Mouse (Mus musculus) hindbrain, embryonic 12.5 days (tissue): ENCODE results near the gene 6430550D23Rik. TPM values are rescaled to one million over a fixed set of nuclear protein-coding genes. Genes with fewer than 3 reads are reported as not detected.
A peak's percentile ranks its signal among the peaks of the same experiment; 100 is the strongest.

ENCODE experiments used
- ATAC-seq: fragments of 200-750 bp; cut with Nextera tagmentation; 2 replicates; pipeline ENCODE4 v1.8.0; 2017; ENCODE audit warnings: moderate TSS enrichment; ENCODE audit not compliant: low FRiP score
- H3K27ac ChIP-seq: fragments of 300-500 bp; sonication (generic); 2 replicates; pipeline ENCODE4 v1.5.1; 2016; ENCODE audit warnings: mild to moderate bottlenecking
- H3K27me3 ChIP-seq: fragments of 300-500 bp; sonication (generic); 2 replicates; pipeline ENCODE4 v1.6.1; 2016; ENCODE audit warnings: mild to moderate bottlenecking
- H3K36me3 ChIP-seq: fragments of 300-500 bp; sonication (generic); 2 replicates; pipeline ENCODE4 v1.6.1; 2016; ENCODE audit warnings: mild to moderate bottlenecking
- H3K4me1 ChIP-seq: fragments of 300-500 bp; sonication (generic); 2 replicates; pipeline ENCODE4 v1.6.1; 2016
- H3K4me2 ChIP-seq: fragments of 300-500 bp; sonication (generic); replicated peaks from 2 replicates; pipeline ENCODE4 v1.6.1; 2016; ENCODE audit warnings: mild to moderate bottlenecking
- H3K4me3 ChIP-seq: fragments of 300-500 bp; sonication (generic); 2 replicates; pipeline ENCODE4 v1.5.1; 2016; ENCODE audit warnings: mild to moderate bottlenecking
- H3K9ac ChIP-seq: fragments of 300-500 bp; sonication (generic); 2 replicates; pipeline ENCODE4 v1.6.1; 2016; ENCODE audit warnings: mild to moderate bottlenecking, moderate library complexity
- H3K9me3 ChIP-seq: fragments of 300-500 bp; sonication (generic); replicated peaks from 2 replicates; pipeline ENCODE4 v1.6.1; 2016; ENCODE audit warnings: mild to moderate bottlenecking
- WGBS: fragments of 180-500 bp; shearing (Covaris S2); methylation state at CpG from one replicate; pipeline ENCODE4 v1.1.7; 2016; 5-methylcytosine and 5-hydroxymethylcytosine counted together
- polyA plus RNA-seq: library from polyadenylated mRNA; unstranded; fragments of >200 nt; fragmentation: Nextera tagmentation; extraction: Ambion mirVana; gene quantifications from 2 replicates; pipeline ENCODE4 v1.2.1, GENCODE M21; 2016

The 6430550D23Rik gene
- polyA plus RNA-seq, 1 experiment from 2014 or later = 1.7 TPM

DNA sequence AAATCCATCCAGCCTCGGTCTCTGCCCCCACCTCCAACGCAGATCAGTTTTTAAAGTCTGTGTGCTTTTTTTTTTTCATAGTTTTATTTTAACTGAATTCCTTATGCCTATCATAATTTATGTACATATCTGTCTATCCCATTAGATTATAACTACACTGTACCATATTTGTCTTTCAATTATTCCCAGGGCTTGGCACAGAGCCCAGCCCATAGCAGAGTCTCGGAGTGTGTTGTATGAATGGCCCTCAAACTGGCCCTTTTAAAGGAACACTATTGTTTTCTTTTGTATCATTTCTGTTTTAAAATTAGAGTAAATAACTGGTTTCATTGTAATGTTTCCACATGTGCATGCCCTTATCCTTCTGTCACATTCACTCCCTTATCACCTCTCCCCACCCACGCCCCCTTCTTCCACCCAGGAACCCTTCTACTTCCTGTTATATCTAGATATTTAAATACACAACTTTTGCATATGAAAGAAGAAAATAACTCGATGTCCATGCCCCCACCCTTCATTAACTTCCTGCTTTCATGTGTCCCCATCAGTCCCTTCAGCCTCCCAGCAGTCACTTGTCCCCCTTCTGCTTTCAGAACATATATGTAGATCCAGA, 60.3 kb downstream of the 6430550D23Rik start:
- WGBS = 68% methylated on average over 5 of the region's 5 CpGs
- Histone ChIP-seq H3K36me3 (no peaks in the 10 kb centered on the region), H3K4me2 (no peak overlapping the region), H3K9ac (no peak overlapping the region), H3K4me3 (no peak overlapping the region), H3K27me3 (0 out of 2 replicates have a peak, but pooled peaks cover 11% of the 10 kb centered on the region), H3K27ac (no peak overlapping the region), H3K9me3 (no peaks in the 10 kb centered on the region), H3K4me1 (peaks cover 50% of the 10 kb centered on the region)
- no peak for ATAC-seq

DNA sequence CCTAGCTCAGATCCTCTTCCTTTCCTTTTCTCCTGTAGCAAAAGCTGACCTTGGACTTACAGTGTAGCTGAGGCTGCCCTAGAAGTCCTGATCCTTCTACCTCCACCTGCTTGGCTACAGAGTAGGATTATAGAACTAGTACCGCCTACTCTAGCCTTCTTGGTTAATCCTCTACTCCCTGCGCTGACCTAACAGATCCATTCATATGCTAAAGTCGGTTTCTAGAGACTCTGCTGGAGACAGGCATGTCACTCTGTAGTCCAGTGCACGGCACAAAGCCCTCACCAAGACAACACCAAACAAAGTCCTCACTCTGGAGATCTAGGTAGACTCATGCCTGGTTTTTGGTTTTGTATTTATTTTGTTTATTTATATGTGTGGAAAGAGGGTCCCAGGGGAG, 61.3 kb downstream of the 6430550D23Rik start:
- H3K4me3 ChIP-seq = no peak overlapping the region
- no peak overlapping the region for H3K27ac ChIP-seq
- no peak overlapping the region for H3K9ac ChIP-seq
- H3K36me3 ChIP-seq = no peaks in the 10 kb centered on the region
- H3K4me2 ChIP-seq = no peak overlapping the region
- no peak for ATAC-seq
- H3K9me3 ChIP-seq = no peaks in the 10 kb centered on the region
- H3K4me1 ChIP-seq = peaks cover 50% of the 10 kb centered on the region
- H3K27me3 ChIP-seq = 0 out of 2 replicates have a peak, but pooled peaks cover 8% of the 10 kb centered on the region
- WGBS = 7% methylated on average over 4 of the region's 4 CpGs

DNA sequence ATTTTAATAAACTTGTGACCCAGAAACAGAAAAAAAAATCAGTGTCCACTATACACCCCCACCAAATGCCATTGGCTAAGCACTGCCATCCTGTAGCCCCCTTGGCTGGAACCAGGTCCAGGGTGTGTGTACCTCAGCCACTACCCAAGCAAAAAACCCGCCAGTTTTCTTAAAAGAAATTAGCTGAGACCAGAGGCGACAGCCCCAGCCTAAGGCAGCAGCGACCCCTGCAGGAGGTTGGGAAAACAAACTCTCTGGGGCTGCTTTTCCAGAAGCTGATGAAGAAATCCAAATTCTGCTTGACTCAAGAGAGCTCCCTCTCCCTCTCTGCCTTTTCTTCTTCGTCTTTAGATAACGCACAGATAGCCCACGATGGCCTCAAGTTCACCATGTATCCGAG, 61.7 kb downstream of the 6430550D23Rik start:
- no peak overlapping the region for H3K27ac ChIP-seq
- no peak for ATAC-seq
- WGBS = 0% methylated on average over 7 of the region's 7 CpGs
- H3K9me3 ChIP-seq = no peaks in the 10 kb centered on the region
- H3K36me3 ChIP-seq = no peaks in the 10 kb centered on the region
- H3K4me3 ChIP-seq = no peak overlapping the region
- H3K4me2 ChIP-seq = no peak overlapping the region
- H3K4me1 ChIP-seq = peaks cover 50% of the 10 kb centered on the region
- 0 out of 2 replicates have a peak, but pooled peaks cover 8% of the 10 kb centered on the region for H3K27me3 ChIP-seq
- H3K9ac ChIP-seq = no peak overlapping the region

DNA sequence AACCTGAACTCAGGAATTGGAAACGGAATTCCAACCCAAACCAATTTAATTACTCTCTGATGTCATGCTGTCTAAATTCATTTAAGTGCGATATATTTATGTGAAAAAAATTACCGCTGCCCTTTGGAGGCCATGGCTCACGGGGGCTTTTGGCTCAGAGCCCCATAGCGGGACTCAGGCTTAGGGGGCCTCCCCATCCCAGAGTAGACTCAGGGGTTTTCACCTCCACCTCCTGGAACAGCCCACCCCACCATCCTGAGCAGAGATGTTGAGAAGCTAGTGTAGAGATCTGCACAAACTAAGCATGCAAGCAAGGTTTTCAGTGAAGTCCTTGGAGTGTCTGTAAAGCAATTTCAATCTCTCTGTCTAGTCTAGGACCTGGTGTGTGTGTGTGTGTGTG, 62.2 kb downstream of the 6430550D23Rik start:
- H3K27ac ChIP-seq = no peak overlapping the region
- no peak overlapping the region for H3K4me2 ChIP-seq
- H3K9ac ChIP-seq = no peak overlapping the region
- no peak overlapping the region for H3K4me3 ChIP-seq
- no peaks in the 10 kb centered on the region for H3K9me3 ChIP-seq
- peaks cover 50% of the 10 kb centered on the region for H3K4me1 ChIP-seq
- 72% methylated on average over 5 of the region's 5 CpGs for WGBS
- no peaks in the 10 kb centered on the region for H3K36me3 ChIP-seq
- H3K27me3 ChIP-seq = 0 out of 2 replicates have a peak, but pooled peaks cover 8% of the 10 kb centered on the region
- ATAC-seq = no peak

DNA sequence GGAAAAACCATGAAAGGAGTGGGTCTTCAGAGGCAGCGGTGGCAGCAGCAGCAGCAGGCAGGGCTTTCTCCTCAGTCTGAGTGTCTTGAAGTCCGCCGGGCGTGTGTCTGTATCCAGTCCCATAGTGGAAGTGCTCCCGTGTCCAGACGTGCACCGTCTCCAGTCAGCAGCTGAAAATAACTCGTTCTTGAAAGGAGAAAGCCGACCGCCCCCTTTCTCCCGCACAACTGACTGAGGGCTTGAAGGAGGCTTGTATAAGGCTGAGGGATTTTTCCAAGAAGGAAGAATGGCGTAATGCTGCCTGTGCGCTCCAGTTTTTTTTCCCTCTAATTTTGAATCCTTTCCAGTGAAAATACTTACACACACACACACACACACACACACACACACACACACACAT, 62.7 kb downstream of the 6430550D23Rik start, which contains the start of gene Gdf5:
Gene Gdf5, minus strand, starts transcription at position 244 of the 400 bp plus-strand sequence.
- Histone ChIP-seq H3K9ac (peak within 1 kb of the TSS; percentile 35; the same call in 1 of the 2 replicates), H3K27ac (no peak within 1 kb of the TSS; the same call in 1 of the 2 replicates), H3K4me1 (peaks cover 48% of the 10 kb centered on the region), H3K9me3 (no peaks in the 10 kb centered on the region), H3K4me3 (no peak within 1 kb of the TSS), H3K36me3 (no peaks in the 10 kb centered on the region), H3K27me3 (0 out of 2 replicates have a peak, but pooled peaks cover 8% of the 10 kb centered on the region), H3K4me2 (peak within 1 kb of the TSS; percentile 32; the same call in 1 of the 2 replicates)
- WGBS = 51% methylated on average over 13 of the region's 13 CpGs
- no peak for ATAC-seq

DNA sequence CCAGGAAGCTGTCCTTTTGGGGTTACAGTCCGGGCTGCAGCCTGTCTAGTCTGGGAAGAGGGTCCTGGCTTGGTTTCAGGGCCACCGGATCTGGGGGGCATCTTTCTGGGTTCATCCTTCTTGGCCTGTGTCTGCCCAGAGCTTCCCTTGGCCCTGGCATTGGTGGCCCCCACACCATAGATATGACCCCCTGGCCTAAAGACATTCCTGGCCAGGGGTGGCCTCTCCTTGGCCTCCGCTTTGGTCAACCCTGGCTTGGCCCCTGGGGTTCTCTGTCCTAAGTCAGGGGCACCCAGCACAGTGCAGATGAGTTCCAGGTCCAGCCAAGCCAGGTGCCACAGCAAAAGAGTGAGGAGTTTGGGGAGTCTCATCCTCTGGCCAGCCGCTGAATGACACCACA, 63.1 kb downstream of the 6430550D23Rik start:
- 0 out of 2 replicates have a peak, but pooled peaks cover 8% of the 10 kb centered on the region for H3K27me3 ChIP-seq
- H3K9me3 ChIP-seq = no peaks in the 10 kb centered on the region
- ATAC-seq = no peak
- no peak overlapping the region; the same call in 1 of the 2 replicates for H3K27ac ChIP-seq
- peak overlapping the region; percentile 13; the same call in 1 of the 2 replicates for H3K4me2 ChIP-seq
- H3K36me3 ChIP-seq = no peaks in the 10 kb centered on the region
- peak overlapping the region; percentile 35; the same call in 1 of the 2 replicates for H3K9ac ChIP-seq
- 77% methylated on average over 4 of the region's 4 CpGs for WGBS
- peaks cover 43% of the 10 kb centered on the region for H3K4me1 ChIP-seq
- no peak overlapping the region for H3K4me3 ChIP-seq

DNA sequence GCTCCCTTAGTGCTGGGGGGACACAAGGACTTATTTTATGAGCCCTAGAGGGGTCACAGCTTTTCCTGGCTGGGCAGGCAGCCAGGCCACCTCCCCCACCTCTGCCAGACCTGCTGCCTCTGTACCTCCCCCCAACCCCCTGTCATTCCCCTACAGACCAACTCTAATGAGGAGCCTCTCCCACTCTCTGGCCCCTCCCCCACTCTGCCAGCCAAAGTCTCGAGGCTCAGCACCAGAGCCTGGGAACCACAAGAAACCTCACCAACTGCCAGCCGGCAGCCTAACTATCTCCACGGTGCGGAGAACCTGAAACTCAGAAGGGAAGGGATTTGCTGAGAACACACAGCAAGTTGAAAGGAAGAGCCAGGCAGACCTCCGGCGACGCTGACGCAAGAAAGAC, 64.3 kb downstream of the 6430550D23Rik start:
- H3K4me3 ChIP-seq = 0 out of 2 replicates have a peak overlapping the region, but pooled peaks have one; percentile 11
- under 1% methylated on average over 8 of the region's 8 CpGs for WGBS
- no peak for ATAC-seq

DNA sequence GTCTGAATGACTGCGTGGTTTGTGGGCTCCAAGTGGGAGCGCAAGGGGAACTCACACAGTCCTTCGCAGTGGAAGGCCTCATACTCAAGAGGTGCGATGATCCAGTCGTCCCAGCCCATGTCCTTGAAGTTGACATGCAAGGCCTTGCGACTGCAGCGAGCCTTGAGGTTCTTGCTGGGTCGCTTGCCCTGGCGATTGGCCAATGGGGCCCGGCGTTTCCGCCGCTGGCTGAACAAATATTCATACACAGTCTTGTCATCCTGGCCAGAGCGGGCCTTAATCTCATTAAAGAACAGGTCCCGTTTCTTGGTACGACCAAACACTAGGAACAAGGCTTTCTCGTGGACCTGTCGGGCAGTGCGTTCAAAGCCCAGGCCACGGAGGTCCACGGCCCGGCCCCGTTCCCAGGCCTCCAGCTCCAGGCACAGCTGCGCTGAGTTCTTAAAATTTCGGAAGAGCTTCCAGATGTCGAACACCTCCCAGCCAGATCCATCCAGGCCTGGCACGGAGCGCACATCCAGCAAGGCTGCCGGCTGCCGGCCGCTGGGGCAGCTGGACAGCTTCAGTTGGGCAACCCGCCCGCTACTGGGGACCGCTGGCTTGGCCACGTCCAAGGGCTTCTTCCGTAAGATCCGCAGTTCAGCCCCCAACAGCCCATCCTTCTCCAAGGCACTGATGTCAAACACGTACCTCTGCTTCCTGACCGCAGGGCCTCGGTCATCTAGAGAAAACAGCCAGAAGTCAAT, 65.9 kb downstream of the 6430550D23Rik start:
- no peak overlapping the region; the same call in 1 of the 2 replicates for H3K4me2 ChIP-seq
- no peak for ATAC-seq
- 0 out of 2 replicates have a peak, but pooled peaks cover 8% of the 10 kb centered on the region for H3K27me3 ChIP-seq
- H3K27ac ChIP-seq = no peak overlapping the region
- no peaks in the 10 kb centered on the region for H3K36me3 ChIP-seq
- peaks cover 34% of the 10 kb centered on the region for H3K4me1 ChIP-seq
- 88% methylated on average over 40 of the region's 40 CpGs for WGBS
- H3K9ac ChIP-seq = no peak overlapping the region
- H3K4me3 ChIP-seq = no peak overlapping the region
- H3K9me3 ChIP-seq = no peaks in the 10 kb centered on the region

More for the DNA sequence above, 64.3 kb downstream of the 6430550D23Rik start:
- no peaks in the 10 kb centered on the region for H3K9me3 ChIP-seq
- no peaks in the 10 kb centered on the region for H3K36me3 ChIP-seq
- H3K4me1 ChIP-seq = peaks cover 36% of the 10 kb centered on the region
- no peak overlapping the region; the same call in 1 of the 2 replicates for H3K9ac ChIP-seq
- H3K27ac ChIP-seq = no peak overlapping the region
- H3K27me3 ChIP-seq = 0 out of 2 replicates have a peak, but pooled peaks cover 8% of the 10 kb centered on the region
- peak overlapping the region; percentile 32 for H3K4me2 ChIP-seq

DNA sequence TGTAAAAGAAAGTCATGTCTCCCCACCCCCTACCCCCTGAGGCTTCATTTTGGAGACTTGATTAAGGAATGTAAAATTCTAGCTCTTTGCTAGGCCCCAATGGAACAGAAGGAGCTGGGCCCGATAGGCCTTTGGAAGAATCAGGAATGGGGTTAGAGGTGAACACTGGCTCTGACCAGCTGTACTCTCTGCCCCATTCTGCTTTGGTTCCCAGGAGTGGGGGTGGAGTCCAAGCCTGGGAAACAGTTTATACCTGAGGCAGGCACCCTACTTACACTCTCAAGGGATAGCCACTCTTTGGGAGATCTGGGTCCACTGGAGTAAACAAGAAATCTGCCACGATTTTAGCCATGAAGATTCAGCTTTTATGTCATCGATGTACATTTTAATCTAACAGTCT, 67.1 kb downstream of the 6430550D23Rik start, which contains the start of gene Gm15557:
Gene Gm15557, plus strand, starts transcription at position 48 of the 400 bp plus-strand sequence.
- 0 out of 2 replicates have a peak, but pooled peaks cover 8% of the 10 kb centered on the region for H3K27me3 ChIP-seq
- H3K27ac ChIP-seq = no peak within 1 kb of the TSS
- H3K4me2 ChIP-seq = no peak within 1 kb of the TSS
- H3K4me3 ChIP-seq = no peak within 1 kb of the TSS
- 85% methylated on average over 3 of the region's 3 CpGs for WGBS
- H3K9ac ChIP-seq = no peak within 1 kb of the TSS
- no peaks in the 10 kb centered on the region for H3K9me3 ChIP-seq
- no peaks in the 10 kb centered on the region for H3K36me3 ChIP-seq
- H3K4me1 ChIP-seq = peaks cover 22% of the 10 kb centered on the region
- ATAC-seq = no peak

DNA sequence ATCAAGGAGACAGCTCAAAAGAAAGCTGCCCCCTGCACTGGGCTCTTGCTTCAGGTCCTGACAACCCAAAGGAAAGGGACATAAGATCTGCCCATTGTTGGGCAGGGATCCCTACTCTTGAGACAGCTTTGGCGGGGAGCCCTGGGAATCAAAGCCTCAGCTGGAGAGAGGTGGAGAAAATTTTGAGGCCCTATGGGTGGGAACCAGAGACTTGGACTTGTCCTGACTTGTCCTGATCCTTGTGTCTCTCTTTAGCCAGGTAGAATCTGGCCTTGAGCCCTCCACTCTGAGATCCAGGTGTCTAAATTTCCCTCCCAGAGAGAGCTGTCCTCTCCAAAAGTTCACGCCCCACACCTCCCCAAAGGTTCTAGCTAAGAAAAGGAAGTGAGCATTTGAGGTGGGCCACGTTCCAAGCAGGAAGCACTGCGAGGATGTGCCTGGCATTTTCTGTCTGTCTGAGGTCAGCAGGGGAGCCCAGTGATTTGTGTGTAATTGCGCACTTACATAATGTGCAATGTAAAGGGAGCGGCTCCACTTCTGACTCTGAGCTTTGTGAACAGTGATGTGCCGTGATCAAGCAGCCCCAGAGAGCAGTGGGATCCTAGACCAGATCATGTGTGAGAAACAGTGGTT, 67.8 kb downstream of the 6430550D23Rik start:
- Histone ChIP-seq H3K4me1 (peaks cover 20% of the 10 kb centered on the region), H3K4me2 (no peak overlapping the region), H3K9ac (no peak overlapping the region), H3K27ac (no peak overlapping the region), H3K4me3 (no peak overlapping the region), H3K9me3 (no peaks in the 10 kb centered on the region), H3K27me3 (0 out of 2 replicates have a peak, but pooled peaks cover 8% of the 10 kb centered on the region), H3K36me3 (no peaks in the 10 kb centered on the region)
- WGBS = 77% methylated on average over 7 of the region's 7 CpGs
- ATAC-seq = no peak

DNA sequence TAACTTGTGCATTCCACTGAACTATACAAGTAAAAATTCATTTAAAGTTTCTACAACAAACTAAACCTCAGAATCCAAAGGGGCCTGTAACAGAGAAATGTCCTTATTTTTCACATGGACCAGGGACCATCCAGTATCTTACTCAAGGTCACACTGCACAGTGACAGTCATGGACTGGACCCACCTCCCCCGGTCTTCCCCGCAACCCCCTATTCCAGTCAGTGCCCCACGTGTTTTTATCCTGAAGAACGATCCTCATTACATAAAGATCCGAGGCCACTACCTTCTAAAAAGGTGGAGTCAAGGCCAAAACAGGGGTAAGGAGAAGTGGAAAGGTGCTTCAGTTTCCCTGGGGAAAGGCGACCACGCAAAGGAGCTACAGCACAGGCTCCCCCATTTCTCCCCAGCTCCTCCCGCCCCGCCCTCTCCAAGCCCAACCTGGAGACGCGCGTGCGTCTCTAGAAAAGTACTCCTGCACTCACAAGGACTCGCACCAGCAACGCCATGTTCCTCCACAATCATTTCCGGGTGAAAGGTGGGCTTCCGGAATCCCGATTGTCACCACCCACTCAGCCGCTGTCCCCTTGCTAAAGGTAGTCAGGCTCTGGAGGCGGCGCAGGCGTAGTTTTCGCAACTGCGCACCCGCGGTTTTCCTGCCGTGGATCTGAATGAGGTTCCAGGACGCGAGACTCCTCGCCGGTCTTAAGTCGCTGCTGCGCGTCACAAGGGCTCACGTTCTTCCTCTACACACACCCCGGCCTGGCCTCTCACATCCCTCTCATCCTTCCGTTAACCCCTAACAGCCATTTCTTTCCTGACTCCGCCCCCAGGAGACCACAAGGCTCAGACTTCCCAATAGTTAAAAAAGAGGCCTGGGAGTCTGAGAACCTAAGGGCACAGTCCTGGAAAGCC, 78.0 kb downstream of the 6430550D23Rik start, which contains the start of gene Uqcc1:
Gene Uqcc1, minus strand, starts transcription at position 780 of the 912 bp plus-strand sequence.
- Histone ChIP-seq H3K9ac (peak within 1 kb of the TSS; percentile 60), H3K9me3 (no peaks in the 10 kb centered on the region), H3K27me3 (0 out of 2 replicates have a peak, but pooled peaks cover 3% of the 10 kb centered on the region), H3K36me3 (no peaks in the 10 kb centered on the region), H3K27ac (peak within 1 kb of the TSS; percentile 87), H3K4me1 (peaks cover 15% of the 10 kb centered on the region), H3K4me3 (peak within 1 kb of the TSS; percentile 58), H3K4me2 (peak within 1 kb of the TSS; percentile 78)
- peak; percentile 98 for ATAC-seq
- under 1% methylated on average over 38 of the region's 38 CpGs for WGBS
